Mouse (Mus musculus) brain, embryonic 18.5 days (tissue): ENCODE measurements around the gene Samm50.

ENCODE experiments used
- DNase-seq: peaks from one replicate; pipeline ENCODE4 v3.0.0-alpha.2; 2012; ENCODE audit warnings: low read depth, low spot score

The Samm50 gene

GRCm38 (mm10) chr15:84238552-84238951 lies 46.5 kb downstream of the Samm50 start:
- no peak for DNase-seq

GRCm38 (mm10) chr15:84238991-84239401 lies 47.0 kb downstream of the Samm50 start:
- DNase-seq: no peak

GRCm38 (mm10) chr15:84241520-84241919 lies 49.5 kb downstream of the Samm50 start:
- no peak for DNase-seq

GRCm38 (mm10) chr15:84245104-84245503 lies 53.1 kb downstream of the Samm50 start:
- DNase-seq: no peak

- no peak for DNase-seq
These were observed 54.2 kb downstream of the Samm50 start for GRCm38 (mm10) chr15:84246195-84246594.

- no peak for DNase-seq
These were observed 55.3 kb downstream of the Samm50 start for GRCm38 (mm10) chr15:84247309-84247708.

- no peak for DNase-seq
These were observed 59.2 kb downstream of the Samm50 start for GRCm38 (mm10) chr15:84251227-84251626.

- DNase-seq: no peak
These were observed 60.6 kb downstream of the Samm50 start for GRCm38 (mm10) chr15:84252645-84253044.

GRCm38 (mm10) chr15:84253757-84254156 lies 61.7 kb downstream of the Samm50 start:
- no peak for DNase-seq

GRCm38 (mm10) chr15:84254387-84254786 lies 62.3 kb downstream of the Samm50 start:
- DNase-seq: no peak

GRCm38 (mm10) chr15:84256254-84256850 lies 64.3 kb downstream of the Samm50 start:
- no peak for DNase-seq

- DNase-seq: no peak
These were observed 64.8 kb downstream of the Samm50 start for GRCm38 (mm10) chr15:84256864-84257263.

- DNase-seq: no peak
These were observed 66.7 kb downstream of the Samm50 start for GRCm38 (mm10) chr15:84258602-84259355.

GRCm38 (mm10) chr15:84260123-84260822 lies 68.2 kb downstream of the Samm50 start:
- DNase-seq: peak; percentile 75

GRCm38 (mm10) chr15:84262630-84263029 lies 70.6 kb downstream of the Samm50 start:
- no peak for DNase-seq

- no peak for DNase-seq
These were observed 71.5 kb downstream of the Samm50 start for GRCm38 (mm10) chr15:84263573-84263972.

GRCm38 (mm10) chr15:84265141-84265540 lies 73.1 kb downstream of the Samm50 start:
- no peak for DNase-seq

- DNase-seq: no peak
These were observed 74.2 kb downstream of the Samm50 start for GRCm38 (mm10) chr15:84266290-84266689.
